Mouse (Mus musculus) heart, postnatal 0 days (tissue): ENCODE results near the gene 0610012G03Rik.

Experiments
- CTCF ChIP-seq: IDR thresholded peaks from 2 replicates; pipeline ENCODE4 v1.5.1; 2016; ENCODE audit warnings: antibody characterized with exemption, control low read depth, low read depth
- EP300 ChIP-seq: IDR thresholded peaks from 2 replicates; pipeline ENCODE4 v1.6.1; 2016; ENCODE audit warnings: antibody characterized with exemption, low read depth

DNA sequence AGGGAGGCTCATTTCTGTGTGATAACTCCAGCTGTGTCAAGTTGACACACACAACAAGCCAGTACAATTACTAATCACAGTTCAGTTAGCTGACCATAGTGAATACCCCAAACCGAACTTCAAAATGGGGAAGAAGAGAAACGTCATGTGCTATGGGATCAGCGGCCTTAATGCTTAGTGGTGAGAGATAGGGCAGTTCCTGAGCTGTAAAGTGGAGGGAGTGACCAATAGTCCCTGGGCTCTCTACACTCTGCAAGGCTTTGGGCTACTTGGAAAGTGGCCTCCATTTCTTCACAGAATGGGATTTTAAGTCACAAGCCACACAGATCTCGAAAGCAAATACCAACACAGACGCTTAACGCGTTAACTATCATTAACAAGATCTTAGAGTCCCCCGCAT, 961 bp downstream of the 0610012G03Rik start:
- TF ChIP-seq CTCF (no peak), EP300 (no peak)
